Mouse (Mus musculus): Measurements from ENCODE around the gene Tdrd9.
"Not testable (repeated sequence)": the region's sequence is repeated elsewhere in the genome, so short reads cannot be mapped to it uniquely, and the experiment has no call there.

Tdrd9 gene

GRCm38 (mm10) chr12:111971231-111971686, at the start of gene Tdrd9:
Gene Tdrd9 (plus strand): TSS chr12:111971559.
- no peak for DNase-seq (ENCODE audit: low read depth, low spot score)

GRCm38 (mm10) chr12:111923117-111923516, 48.2 kb upstream of the Tdrd9 start:
- DNase-seq (ENCODE audit: low read depth, low spot score): no peak

GRCm38 (mm10) chr12:111927338-111927737, 44.0 kb upstream of the Tdrd9 start:
- no peak for DNase-seq (ENCODE audit: low read depth, low spot score)

- DNase-seq (ENCODE audit: low read depth, low spot score): no peak
Observed at GRCm38 (mm10) chr12:111928411-111928966, 42.9 kb upstream of the Tdrd9 start.

- DNase-seq (ENCODE audit: low read depth, low spot score): no peak
Observed at GRCm38 (mm10) chr12:111931411-111932025, 39.8 kb upstream of the Tdrd9 start.

GRCm38 (mm10) chr12:111932513-111932912, 38.8 kb upstream of the Tdrd9 start:
- no peak for DNase-seq (ENCODE audit: low read depth, low spot score)

GRCm38 (mm10) chr12:111933032-111933704, 38.2 kb upstream of the Tdrd9 start:
- no peak for DNase-seq (ENCODE audit: low read depth, low spot score)

- DNase-seq (ENCODE audit: low read depth, low spot score): no peak
Observed at GRCm38 (mm10) chr12:111933971-111934370, 37.4 kb upstream of the Tdrd9 start.

GRCm38 (mm10) chr12:111936706-111937550, 34.4 kb upstream of the Tdrd9 start:
- DNase-seq (ENCODE audit: low read depth, low spot score): no peak

- no peak for DNase-seq (ENCODE audit: low read depth, low spot score)
Observed at GRCm38 (mm10) chr12:111938623-111939177, 32.7 kb upstream of the Tdrd9 start.

- no peak for DNase-seq (ENCODE audit: low read depth, low spot score)
Observed at GRCm38 (mm10) chr12:111943421-111944064, 27.8 kb upstream of the Tdrd9 start.

- not testable (repeated sequence) for DNase-seq (ENCODE audit: low read depth, low spot score)
Observed at GRCm38 (mm10) chr12:111944065-111944987, 27.0 kb upstream of the Tdrd9 start.

GRCm38 (mm10) chr12:111945115-111945514, 26.2 kb upstream of the Tdrd9 start:
- DNase-seq (ENCODE audit: low read depth, low spot score): no peak

GRCm38 (mm10) chr12:111945765-111946655, 25.3 kb upstream of the Tdrd9 start:
- not testable (repeated sequence) for DNase-seq (ENCODE audit: low read depth, low spot score)

- no peak for DNase-seq (ENCODE audit: low read depth, low spot score)
Observed at GRCm38 (mm10) chr12:111946716-111947115, 24.6 kb upstream of the Tdrd9 start.

GRCm38 (mm10) chr12:111950486-111950885, 20.9 kb upstream of the Tdrd9 start:
- DNase-seq (ENCODE audit: low read depth, low spot score): no peak

- DNase-seq (ENCODE audit: low read depth, low spot score): no peak
Observed at GRCm38 (mm10) chr12:111951701-111952100, 19.7 kb upstream of the Tdrd9 start.

- DNase-seq (ENCODE audit: low read depth, low spot score): no peak
Observed at GRCm38 (mm10) chr12:111956173-111956572, 15.2 kb upstream of the Tdrd9 start.
